Mouse (Mus musculus): Measurements from ENCODE around the gene Cpne2.

Gene Cpne2

GRCm38 (mm10) chr8:94535631-94536030 is 2.8 kb downstream of the Cpne2 start:
- no peak for DNase-seq (ENCODE audit: low read depth, low spot score)

GRCm38 (mm10) chr8:94537456-94537855 is 4.7 kb downstream of the Cpne2 start:
- DNase-seq (ENCODE audit: low read depth, low spot score) = no peak

- no peak for DNase-seq (ENCODE audit: low read depth, low spot score)
These were observed 7.2 kb downstream of the Cpne2 start for GRCm38 (mm10) chr8:94540025-94540424.

GRCm38 (mm10) chr8:94540889-94541795 is 8.4 kb downstream of the Cpne2 start:
- DNase-seq (ENCODE audit: low read depth, low spot score) = no peak

- DNase-seq (ENCODE audit: low read depth, low spot score) = no peak
These were observed 11.2 kb downstream of the Cpne2 start for GRCm38 (mm10) chr8:94543981-94544380.

GRCm38 (mm10) chr8:94549041-94549440 is 16.3 kb downstream of the Cpne2 start:
- DNase-seq (ENCODE audit: low read depth, low spot score) = no peak

GRCm38 (mm10) chr8:94549482-94549881 is 16.7 kb downstream of the Cpne2 start:
- no peak for DNase-seq (ENCODE audit: low read depth, low spot score)

GRCm38 (mm10) chr8:94549998-94550397 is 17.2 kb downstream of the Cpne2 start:
- DNase-seq (ENCODE audit: low read depth, low spot score) = no peak

- DNase-seq (ENCODE audit: low read depth, low spot score) = peak; percentile 44
These were observed 19.0 kb downstream of the Cpne2 start for GRCm38 (mm10) chr8:94551471-94552422.

GRCm38 (mm10) chr8:94552696-94553095 is 19.9 kb downstream of the Cpne2 start:
- peak; percentile 63 for DNase-seq (ENCODE audit: low read depth, low spot score)

- DNase-seq (ENCODE audit: low read depth, low spot score) = peak; percentile 90
These were observed 24.5 kb downstream of the Cpne2 start for GRCm38 (mm10) chr8:94557281-94557680.

GRCm38 (mm10) chr8:94561256-94561655 is 28.5 kb downstream of the Cpne2 start:
- DNase-seq (ENCODE audit: low read depth, low spot score) = no peak

- peak; percentile 24 for DNase-seq (ENCODE audit: low read depth, low spot score)
These were observed 31.6 kb downstream of the Cpne2 start for GRCm38 (mm10) chr8:94564421-94564820.

- no peak for DNase-seq (ENCODE audit: low read depth, low spot score)
These were observed 33.2 kb downstream of the Cpne2 start for GRCm38 (mm10) chr8:94566033-94566432.

GRCm38 (mm10) chr8:94566446-94567158 is 33.8 kb downstream of the Cpne2 start:
- DNase-seq (ENCODE audit: low read depth, low spot score) = no peak

- no peak for DNase-seq (ENCODE audit: low read depth, low spot score)
These were observed 34.5 kb downstream of the Cpne2 start for GRCm38 (mm10) chr8:94567159-94567849.

- no peak for DNase-seq (ENCODE audit: low read depth, low spot score)
These were observed 35.3 kb downstream of the Cpne2 start for GRCm38 (mm10) chr8:94568098-94568497.

- DNase-seq (ENCODE audit: low read depth, low spot score) = no peak
These were observed 36.6 kb downstream of the Cpne2 start for GRCm38 (mm10) chr8:94569419-94569818.

- DNase-seq (ENCODE audit: low read depth, low spot score) = peak; percentile 63
These were observed 39.1 kb downstream of the Cpne2 start for GRCm38 (mm10) chr8:94571896-94572295.

GRCm38 (mm10) chr8:94574159-94574907 is 41.5 kb downstream of the Cpne2 start:
- peak; percentile 27 for DNase-seq (ENCODE audit: low read depth, low spot score)

Data from 3T3-L1 (cell line).